Mouse (Mus musculus) small intestine, adult 2 months (tissue): ENCODE results near the gene Hnrnpr.

Source experiments
- CTCF ChIP-seq: fragments of 200-500 bp; IDR thresholded peaks from 2 replicates; pipeline ENCODE4 v1.5.1; 2012; ENCODE audit warnings: low read depth, mild to moderate bottlenecking, control low read depth, inconsistent platforms, low read length, moderate library complexity, mixed read lengths; ENCODE audit not compliant: insufficient replicate concordance, insufficient read length; ENCODE audit errors: extremely low read depth
- POLR2A ChIP-seq: fragments of 200-500 bp; IDR thresholded peaks from 2 replicates; pipeline ENCODE4 v1.6.1; 2012; ENCODE audit warnings: low read depth, mild to moderate bottlenecking, control low read depth, inconsistent platforms, low read length, moderate library complexity

- TF ChIP-seq POLR2A (no peak), CTCF (no peak)
These were observed 48.8 kb upstream of the Hnrnpr start for GRCm38 (mm10) chr4:136261912-136262311.
